ENCODE assay signal across 28 mouse cellular contexts in genomic region chr5:30824124-30824988, GRCm38 (mm10). TPM values are rescaled to one million over a fixed set of nuclear protein-coding genes. Genes with fewer than 3 reads are reported as not detected.
A peak's percentile ranks its signal among the peaks of the same experiment; 100 is the strongest.
DNase-seq lines count a peak whose midpoint lies in the region; ATAC-seq and TF ChIP-seq lines count a peak whose summit lies in the region.
"Had no signal": no experiment of that assay in that cellular context is flagged by ENCODE, and none has a peak within 500 bp of the region (broad histone marks: within the 10 kb centered on the region; RNA-seq: fewer than 3 reads in every experiment).

No protein-coding gene starts in this region.

- H3K4me2 ChIP-seq in forebrain, embryonic 11.5 days (ENCODE audit: low read depth, low read length, severe bottlenecking) = no peak overlapping the region
- no peak overlapping the region for H3K4me2 ChIP-seq in forebrain, embryonic 14.5 days (ENCODE audit: low read length)
- no peak overlapping the region for H3K4me2 ChIP-seq in limb, embryonic 13.5 days (replicated peaks)
- H3K4me2 ChIP-seq: embryonic facial prominence, embryonic 13.5 days; forebrain, embryonic 12.5 days; heart, embryonic 12.5 days; hindbrain, embryonic 15.5 days; liver, embryonic 15.5 days; lung, embryonic 14.5 days had no signal

- no peak for TF ChIP-seq CTCF in cortical plate, adult 2 months (IDR thresholded peaks at IDR 0.05; ENCODE audit: extremely low read depth, insufficient read depth, low read length)

- H3K4me3 ChIP-seq in forebrain, embryonic 11.5 days (ENCODE audit: low read depth, low read length) = no peak overlapping the region
- H3K4me3 ChIP-seq in forebrain, embryonic 14.5 days (ENCODE audit: low read depth, low read length) = no peak overlapping the region
- no peak overlapping the region for H3K4me3 ChIP-seq in limb, embryonic 13.5 days
- H3K4me3 ChIP-seq in limb, embryonic 10.5 days = no peak overlapping the region
- no peak overlapping the region for H3K4me3 ChIP-seq in cortical plate, adult 2 months (ENCODE audit: insufficient read depth, low read length)
- H3K4me3 ChIP-seq: embryonic facial prominence, embryonic 13.5 days; forebrain, embryonic 12.5 days; heart, adult 2 months; heart, embryonic 12.5 days; hindbrain, embryonic 15.5 days; liver, embryonic 15.5 days had no signal

- no peak for TF ChIP-seq POLR2A in cortical plate, adult 2 months (IDR thresholded peaks at IDR 0.05; ENCODE audit: extremely low read depth, insufficient read depth, low read length)

- H3K27me3 ChIP-seq in forebrain, embryonic 11.5 days (ENCODE audit: control insufficient read depth, insufficient read depth, low read length) = no peaks in the 10 kb centered on the region
- no peaks in the 10 kb centered on the region for H3K27me3 ChIP-seq in forebrain, embryonic 14.5 days (replicated peaks; ENCODE audit: control insufficient read depth, insufficient read depth, low read length)
- H3K27me3 ChIP-seq in limb, embryonic 13.5 days = no peaks in the 10 kb centered on the region
- no peaks in the 10 kb centered on the region for H3K27me3 ChIP-seq in limb, embryonic 10.5 days (ENCODE audit: low read depth, poor library complexity, severe bottlenecking)
- H3K27me3 ChIP-seq: embryonic facial prominence, embryonic 13.5 days; forebrain, embryonic 12.5 days; heart, embryonic 12.5 days; hindbrain, embryonic 15.5 days; liver, embryonic 15.5 days had no signal

- 51% methylated on average over 11 of the region's 11 CpGs for WGBS in forebrain, embryonic 11.5 days
- WGBS in forebrain, embryonic 14.5 days = 41% methylated on average over 11 of the region's 11 CpGs
- 85% methylated on average over 11 of the region's 11 CpGs for WGBS in limb, embryonic 13.5 days
- WGBS in limb, embryonic 10.5 days = 90% methylated on average over 11 of the region's 11 CpGs

- no peaks in the 10 kb centered on the region for H3K9me3 ChIP-seq in forebrain, embryonic 11.5 days (ENCODE audit: control insufficient read depth, low read length)
- no peaks in the 10 kb centered on the region for H3K9me3 ChIP-seq in forebrain, embryonic 14.5 days (replicated peaks; ENCODE audit: control insufficient read depth, low read length)
- no peaks in the 10 kb centered on the region for H3K9me3 ChIP-seq in limb, embryonic 13.5 days
- no peaks in the 10 kb centered on the region for H3K9me3 ChIP-seq in limb, embryonic 10.5 days (replicated peaks)
- H3K9me3 ChIP-seq: embryonic facial prominence, embryonic 13.5 days; forebrain, embryonic 12.5 days; G1E; heart, embryonic 12.5 days; hindbrain, embryonic 15.5 days; liver, embryonic 15.5 days had no signal

- H3K9ac ChIP-seq in forebrain, embryonic 11.5 days (ENCODE audit: low read length) = no peak overlapping the region
- H3K9ac ChIP-seq in forebrain, embryonic 14.5 days (ENCODE audit: low read length) = no peak overlapping the region
- H3K9ac ChIP-seq in limb, embryonic 13.5 days = no peak overlapping the region
- H3K9ac ChIP-seq: embryonic facial prominence, embryonic 13.5 days; forebrain, embryonic 12.5 days; heart, embryonic 12.5 days; hindbrain, embryonic 15.5 days; liver, embryonic 15.5 days; lung, embryonic 14.5 days had no signal

- no peak for ATAC-seq in forebrain, embryonic 11.5 days (replicated peaks; ENCODE audit: low FRiP score)
- no peak for ATAC-seq in forebrain, embryonic 14.5 days
- no peak for ATAC-seq in limb, embryonic 13.5 days (ENCODE audit: low FRiP score, low read depth)
- ATAC-seq in megakaryocyte, adult 5-6 weeks (ENCODE audit: poor library complexity, severe bottlenecking) = no peak
- ATAC-seq: inflammation-experienced regulatory T-cells, adult 6 months had no signal

- H3K4me1 ChIP-seq in forebrain, embryonic 11.5 days (replicated peaks; ENCODE audit: control insufficient read depth, insufficient read depth, low read length) = peaks cover 10% of the 10 kb centered on the region; the same call in 1 of the 2 replicates
- H3K4me1 ChIP-seq in forebrain, embryonic 14.5 days (ENCODE audit: control insufficient read depth, insufficient read depth, low read length) = 0 out of 2 replicates have a peak, but pooled peaks cover 3% of the 10 kb centered on the region
- no peaks in the 10 kb centered on the region for H3K4me1 ChIP-seq in limb, embryonic 13.5 days
- no peaks in the 10 kb centered on the region for H3K4me1 ChIP-seq in limb, embryonic 10.5 days
- H3K4me1 ChIP-seq in cortical plate, adult 2 months (ENCODE audit: control insufficient read depth, insufficient read depth, low read length) = peaks cover 19% of the 10 kb centered on the region
- H3K4me1 ChIP-seq: liver, embryonic 15.5 days had no signal

- no peak for DNase-seq in forebrain, embryonic 11.5 days (ENCODE audit: low spot score)
- no peak for DNase-seq in forebrain, embryonic 14.5 days (ENCODE audit: low spot score)
- no peak for DNase-seq in limb, embryonic 10.5 days (ENCODE audit: low spot score)
- DNase-seq in retina, postnatal 1 day = peak; percentile 40
- DNase-seq: adrenal gland, postnatal 10 days; cerebellum, adult 11 months; heart, adult 2 months; heart, postnatal 4 days; kidney, adult 18-20 months; kidney, postnatal 36 days; layer of hippocampus, postnatal 36 days; liver; lung, embryonic 14.5 days; right cerebral cortex, postnatal 4 days; thymus, adult 18-20 months; thymus, postnatal 25 days had no signal

- H3K27ac ChIP-seq in forebrain, embryonic 11.5 days (ENCODE audit: low read depth, low read length) = peak overlapping the region; percentile 1; the same call in 1 of the 2 replicates
- H3K27ac ChIP-seq in forebrain, embryonic 14.5 days (ENCODE audit: low read depth, low read length) = no peak overlapping the region
- H3K27ac ChIP-seq in limb, embryonic 13.5 days = 0 out of 2 replicates have a peak overlapping the region, but pooled peaks have one; percentile 33
- no peak overlapping the region for H3K27ac ChIP-seq in limb, embryonic 10.5 days
- 0 out of 2 replicates have a peak overlapping the region, but pooled peaks have one; percentile 58 for H3K27ac ChIP-seq in cortical plate, adult 2 months (ENCODE audit: insufficient read depth, low read length)
- H3K27ac ChIP-seq: embryonic facial prominence, embryonic 13.5 days; forebrain, embryonic 12.5 days; heart, adult 2 months; hindbrain, embryonic 15.5 days; liver, embryonic 15.5 days; stomach, postnatal 0 days had no signal

- H3K36me3 ChIP-seq in forebrain, embryonic 11.5 days (ENCODE audit: control insufficient read depth, insufficient read depth, low read length) = no peaks in the 10 kb centered on the region
- H3K36me3 ChIP-seq in forebrain, embryonic 14.5 days (ENCODE audit: control insufficient read depth, insufficient read depth, low read length) = no peaks in the 10 kb centered on the region
- H3K36me3 ChIP-seq in limb, embryonic 13.5 days = no peaks in the 10 kb centered on the region
- no peaks in the 10 kb centered on the region for H3K36me3 ChIP-seq in limb, embryonic 10.5 days
- H3K36me3 ChIP-seq: embryonic facial prominence, embryonic 13.5 days; G1E; heart, embryonic 12.5 days; hindbrain, embryonic 15.5 days; liver, embryonic 15.5 days had no signal

RNA-seq across cellular contexts. Expression of gene Mapre3, which starts 9.9 kb away (rescaled TPM):
- polyA plus RNA-seq in forebrain, embryonic 11.5 days (2014; fragmentation: Nextera tagmentation; extraction: Ambion mirVana) = 37.5 and 39.7 TPM in 2 replicates
- 66.1 and 93.3 TPM in 2 replicates for polyA plus RNA-seq in forebrain, embryonic 14.5 days (2014; fragmentation: Nextera tagmentation; extraction: Ambion mirVana)
- 30.7 and 33.0 TPM in 2 replicates for polyA plus RNA-seq in limb, embryonic 13.5 days (2015; fragmentation: Nextera tagmentation; extraction: Ambion mirVana)
- 12.2 and 17.0 TPM in 2 replicates for polyA plus RNA-seq in limb, embryonic 10.5 days (2016; fragmentation: Nextera tagmentation; extraction: Ambion mirVana)
- 268 and 302 TPM in 2 replicates for polyA plus RNA-seq in cortical plate, adult 2 months (2012; rRNA removed)
- total RNA-seq in megakaryocyte, adult 5-6 weeks (2015) = 0.25 and 0.98 TPM in 2 replicates
- total RNA-seq in megakaryocyte, adult 5-6 weeks (2017) = 0.26 and 0.41 TPM in 2 replicates
- total RNA-seq: monocyte, adult 5-6 weeks had no signal
- polyA plus RNA-seq: G1E had no signal

RNA-seq across cellular contexts. Expression of gene Tmem214, which starts 43.5 kb away (rescaled TPM):
- 49.8 and 52.2 TPM in 2 replicates for polyA plus RNA-seq in forebrain, embryonic 11.5 days (2014; fragmentation: Nextera tagmentation; extraction: Ambion mirVana)
- polyA plus RNA-seq in forebrain, embryonic 14.5 days (2014; fragmentation: Nextera tagmentation; extraction: Ambion mirVana) = 30.6 and 37.5 TPM in 2 replicates
- polyA plus RNA-seq in limb, embryonic 13.5 days (2015; fragmentation: Nextera tagmentation; extraction: Ambion mirVana) = 93.3 and 95.2 TPM in 2 replicates
- polyA plus RNA-seq in limb, embryonic 10.5 days (2016; fragmentation: Nextera tagmentation; extraction: Ambion mirVana) = 68.7 and 82.4 TPM in 2 replicates
- 75.1 and 77.9 TPM in 2 replicates for polyA plus RNA-seq in cortical plate, adult 2 months (2012; rRNA removed)
- total RNA-seq in megakaryocyte, adult 5-6 weeks (2015) = 11.9 and 20.2 TPM in 2 replicates
- 14.0 and 16.9 TPM in 2 replicates for total RNA-seq in megakaryocyte, adult 5-6 weeks (2017)

Comparison
In these comparisons a context has a peak if more than half of its experiments do, and no peak if none do; other contexts are left out.
1. H3K27ac ChIP-seq: peak in forebrain, embryonic 11.5 days (single experiment), limb, embryonic 13.5 days (single experiment) and cortical plate, adult 2 months (single experiment); none in forebrain, embryonic 14.5 days (single experiment) and limb, embryonic 10.5 days (single experiment).